Mouse (Mus musculus) G1E (cell line): ENCODE measurements around the gene Mtor.

Experiments used
- CTCF ChIP-seq: IDR thresholded peaks from 2 replicates; pipeline ENCODE4 v1.5.1; 2012; ENCODE audit warnings: low read depth, low read length, inconsistent platforms, mixed read lengths
- GATA1 ChIP-seq: IDR thresholded peaks from 2 replicates; pipeline ENCODE4 v1.6.1; 2012; ENCODE audit warnings: borderline replicate concordance, low read length, inconsistent platforms, mixed read lengths
- GATA2 ChIP-seq: IDR thresholded peaks from 2 replicates; pipeline ENCODE4 v1.6.1; 2012; ENCODE audit warnings: low read depth, low read length, inconsistent platforms, borderline replicate concordance
- POLR2AphosphoS5 ChIP-seq: IDR thresholded peaks from 2 replicates; pipeline ENCODE4 v1.6.1; 2012; ENCODE audit warnings: low read depth, low read length, inconsistent platforms; ENCODE audit not compliant: insufficient replicate concordance
- TAL1 ChIP-seq: conservative IDR thresholded peaks from 2 replicates; pipeline ENCODE4 v1.6.1; 2012; ENCODE audit warnings: low read depth, low read length, inconsistent platforms, mixed read lengths

GRCm38 (mm10) chr4:148570138-148570537, 121.7 kb downstream of the Mtor start:
- no peak for TF ChIP-seq CTCF
- TF ChIP-seq GATA1: no peak
- TF ChIP-seq POLR2AphosphoS5: no peak
- no peak for TF ChIP-seq TAL1
- no peak for TF ChIP-seq GATA2
